Mouse (Mus musculus) heart, postnatal 10 days (tissue): Measurements from ENCODE around the gene P4ha3. TPM values are rescaled to one million over a fixed set of nuclear protein-coding genes. Genes with fewer than 3 reads are reported as not detected.

Experiments used
- total RNA-seq, 2 experiments: library from RNA; stranded (reverse); gene quantifications; 2 replicates each; pipeline ENCODE4 v1.2.3; 2021

The P4ha3 gene
- total RNA-seq, 2 experiments from 2014 or later = 1.9 to 3.3 TPM

Other genes starting within 250 kb of the P4ha3 start
- 10 to 100 TPM; 14.9 to 16.2 TPM for gene Pold3, start 164.0 kb upstream of the P4ha3 start, total RNA-seq
- 1 to 10 TPM; 4.4 to 5.0 TPM for gene Lipt2, start 126.2 kb upstream of the P4ha3 start, total RNA-seq
- gene Kcne3, start 109.0 kb upstream of the P4ha3 start, total RNA-seq = 1 to 10 TPM in 1 of 2 experiments, under 1 TPM in 1; 0.99 to 2.0 TPM
- gene Pgm2l1, start 58.1 kb upstream of the P4ha3 start, total RNA-seq = 1 to 10 TPM; 6.9 to 7.0 TPM
- 10 to 100 TPM; 11.2 to 13.1 TPM for gene C2cd3, start 86.7 kb downstream of the P4ha3 start, total RNA-seq
- gene Ppme1, start 86.8 kb downstream of the P4ha3 start, total RNA-seq = 10 to 100 TPM; 43.5 to 44.8 TPM
- gene Ucp3, start 187.5 kb downstream of the P4ha3 start, total RNA-seq = 100 to 1,000 TPM in 1 of 2 experiments, 10 to 100 TPM in 1; 62.7 to 107 TPM
- gene Ucp2, start 207.8 kb downstream of the P4ha3 start, total RNA-seq = 100 to 1,000 TPM; 835 to 891 TPM
- not detected for gene Dnajb13, start 229.4 kb downstream of the P4ha3 start, total RNA-seq